Mouse (Mus musculus): ENCODE data around the gene Rcan1. TPM values are rescaled to one million over a fixed set of nuclear protein-coding genes. Genes with fewer than 3 reads are reported as not detected.

Rcan1 gene
- polyA plus RNA-seq (2012; rRNA removed): 11.0 and 13.1 TPM in 2 replicates

DNA sequence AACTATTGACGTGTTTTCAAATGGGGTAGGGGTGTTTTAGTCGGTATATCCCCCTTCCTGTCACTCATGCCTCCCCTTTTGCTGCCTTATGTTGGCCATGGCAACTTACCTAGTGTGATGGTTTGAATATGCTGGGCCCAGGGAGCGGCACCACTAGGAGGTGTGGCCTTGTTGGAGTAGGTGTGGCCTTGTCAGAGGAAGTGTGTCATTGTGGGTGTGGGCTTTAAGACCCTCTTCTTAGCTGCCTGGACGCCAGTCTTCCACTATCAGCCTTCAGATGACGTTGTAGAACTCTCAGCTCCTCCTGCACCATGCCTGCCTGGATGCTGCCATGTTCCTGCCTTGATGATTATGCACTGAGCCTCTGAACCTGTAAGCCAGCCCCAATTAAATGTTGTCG, at the start of gene Rcan1:
Rcan1 (minus strand) TSS at position 162 of the 400 bp plus-strand sequence.

GRCm38 (mm10) chr16:92485436-92485835, 14.8 kb upstream of the Rcan1 start, which contains the start of gene Clic6:
Gene Clic6 (plus strand): TSS chr16:92485736.

GRCm38 (mm10) chr16:92359229-92359628, 111.4 kb downstream of the Rcan1 start, which contains the start of gene Kcne1:
Gene Kcne1 (minus strand): TSS chr16:92359468.

Other genes with a start within 250 kb of the Rcan1 start
- 0.26 and 0.66 TPM in 2 replicates for gene Kcne2, start 178.5 kb downstream of the Rcan1 start, polyA plus RNA-seq (2012; rRNA removed)
- 23.3 and 45.6 TPM in 2 replicates for gene Smim11, start 169.6 kb downstream of the Rcan1 start, polyA plus RNA-seq (2012; rRNA removed)
- gene Fam243, start 149.4 kb downstream of the Rcan1 start, polyA plus RNA-seq (2012; rRNA removed): not detected in 2 replicates
- gene Kcne1, start 111.4 kb downstream of the Rcan1 start, polyA plus RNA-seq (2012; rRNA removed): not detected in 2 replicates
- gene Clic6, start 14.9 kb upstream of the Rcan1 start, polyA plus RNA-seq (2012; rRNA removed): 8.2 and 11.9 TPM in 2 replicates